Mouse (Mus musculus): Measurements from ENCODE around the gene Usp39. TPM values are rescaled to one million over a fixed set of nuclear protein-coding genes. Genes with fewer than 3 reads are reported as not detected.

Gene Usp39
- polyA plus RNA-seq, 1 experiment: 55.4 TPM

DNA sequence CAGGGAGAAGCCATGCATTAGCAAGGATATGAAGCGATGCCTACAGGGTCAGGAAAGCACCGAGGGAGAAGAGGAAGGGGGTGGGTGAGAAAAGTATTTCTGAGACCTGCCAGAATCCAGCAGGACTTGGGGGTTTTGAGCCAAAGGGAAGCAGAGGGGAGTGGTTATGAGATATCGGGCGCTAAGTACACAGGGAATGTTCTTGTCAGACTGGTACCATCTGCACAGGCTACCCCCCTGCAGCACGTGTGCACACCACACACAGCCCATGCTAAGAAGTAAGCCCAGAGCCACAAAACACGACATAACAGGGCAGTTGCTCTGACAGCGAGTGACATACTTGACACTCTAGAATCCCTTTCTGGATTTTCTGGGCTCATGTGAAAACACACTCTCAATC, 29.2 kb upstream of the Usp39 start:
- Histone ChIP-seq H3K4me2 (ENCODE audit: low read depth) (peak overlapping the region; percentile 30), H3ac (ENCODE audit: control insufficient read depth, insufficient read length) (no peak overlapping the region), H3K79me2 (ENCODE audit: control insufficient read depth, insufficient read depth) (peaks cover 24% of the 10 kb centered on the region), H3K36me3 (ENCODE audit: control insufficient read depth, insufficient read depth) (peaks cover 5% of the 10 kb centered on the region), H3K27me3 (ENCODE audit: control insufficient read depth, insufficient read depth, insufficient read length) (no peaks in the 10 kb centered on the region), H3K4me3 (no peak overlapping the region)
- TF ChIP-seq POLR2AphosphoS2 (IDR thresholded peaks at IDR 0.05; ENCODE audit: insufficient read length, low read depth) (no peak), TCF12 (IDR thresholded peaks at IDR 0.05; ENCODE audit: insufficient read depth, poor library complexity, severe bottlenecking) (no peak), MYOD1 (IDR thresholded peaks at IDR 0.05; ENCODE audit: control insufficient read depth in 1 of 3, insufficient read length in 2 of 3, low read depth in 2 of 3) (no peak)

DNA sequence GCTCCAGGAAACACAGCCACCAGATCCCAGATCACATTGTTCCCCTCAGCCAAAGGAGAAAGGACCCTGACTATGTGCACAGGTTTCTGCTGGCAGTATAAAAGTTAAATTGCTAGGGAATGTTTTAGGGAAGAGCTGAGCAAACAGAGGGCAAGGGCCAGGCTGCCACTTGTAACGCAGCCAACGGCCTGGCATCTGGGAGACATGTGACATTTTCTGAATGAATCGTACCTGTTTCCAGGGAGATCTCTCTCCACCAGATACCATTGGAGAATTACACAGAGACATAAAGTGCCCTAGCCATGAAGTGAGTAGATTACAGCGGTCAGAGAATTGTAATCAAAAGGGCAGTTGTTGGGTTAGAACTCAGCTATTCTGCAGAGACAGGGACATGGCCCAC, 28.2 kb upstream of the Usp39 start:
- H3K27me3 ChIP-seq (ENCODE audit: control insufficient read depth, insufficient read depth, insufficient read length): no peaks in the 10 kb centered on the region
- peaks cover 14% of the 10 kb centered on the region for H3K79me2 ChIP-seq (ENCODE audit: control insufficient read depth, insufficient read depth)
- TF ChIP-seq REST (IDR thresholded peaks at IDR 0.05; ENCODE audit: insufficient read depth, insufficient read length) (no peak), SRF (IDR thresholded peaks at IDR 0.05; ENCODE audit: control insufficient read depth, insufficient read length, low read depth) (no peak), MYOD1 (IDR thresholded peaks at IDR 0.05; ENCODE audit: control insufficient read depth in 1 of 3, insufficient read length in 2 of 3, low read depth in 2 of 3) (no peak), MAX (IDR thresholded peaks at IDR 0.05; ENCODE audit: low read depth) (no peak)
- H3K4me2 ChIP-seq (ENCODE audit: low read depth): peak overlapping the region; percentile 93
- no peak overlapping the region for H3K4me3 ChIP-seq
- peaks cover 8% of the 10 kb centered on the region for H3K36me3 ChIP-seq (ENCODE audit: control insufficient read depth, insufficient read depth)
- H3ac ChIP-seq (ENCODE audit: control insufficient read depth, insufficient read length): no peak overlapping the region

DNA sequence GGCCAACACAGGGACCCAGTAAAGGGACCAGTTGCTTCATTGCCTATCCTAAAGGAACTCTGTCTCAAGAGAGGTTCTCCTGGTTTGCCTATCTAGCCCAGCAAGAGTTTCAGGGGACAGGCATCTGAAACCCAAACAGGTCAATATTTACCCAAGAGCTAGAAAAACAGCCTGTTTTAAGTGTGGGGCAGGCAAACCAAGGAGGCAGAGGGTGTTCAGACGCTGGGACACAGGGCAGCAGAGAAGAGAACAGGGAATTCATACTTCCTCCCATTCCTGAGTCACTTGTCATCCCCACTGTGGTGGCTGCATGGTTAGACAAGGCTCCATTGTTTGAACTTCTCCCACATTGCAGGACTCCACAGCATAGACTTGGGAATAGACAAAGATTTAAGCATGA, 26.6 kb upstream of the Usp39 start:
- Histone ChIP-seq H3K27me3 (ENCODE audit: control insufficient read depth, insufficient read depth, insufficient read length) (no peaks in the 10 kb centered on the region), H3K36me3 (ENCODE audit: control insufficient read depth, insufficient read depth) (peaks cover 8% of the 10 kb centered on the region), H3K4me3 (no peak overlapping the region), H3K79me2 (ENCODE audit: control insufficient read depth, insufficient read depth) (peaks cover 7% of the 10 kb centered on the region), H3K4me2 (ENCODE audit: low read depth) (peak overlapping the region; percentile 93), H3ac (ENCODE audit: control insufficient read depth, insufficient read length) (no peak overlapping the region)
- TF ChIP-seq TCF3 (IDR thresholded peaks at IDR 0.05; ENCODE audit: insufficient read length, low read depth) (no peak), E2F4 (IDR thresholded peaks at IDR 0.05; ENCODE audit: insufficient read depth) (no peak), MYOD1 (IDR thresholded peaks at IDR 0.05; ENCODE audit: control insufficient read depth in 1 of 3, insufficient read length in 2 of 3, low read depth in 2 of 3) (no peak), POLR2AphosphoS2 (IDR thresholded peaks at IDR 0.05; ENCODE audit: insufficient read length, low read depth) (peak; percentile 22)

DNA sequence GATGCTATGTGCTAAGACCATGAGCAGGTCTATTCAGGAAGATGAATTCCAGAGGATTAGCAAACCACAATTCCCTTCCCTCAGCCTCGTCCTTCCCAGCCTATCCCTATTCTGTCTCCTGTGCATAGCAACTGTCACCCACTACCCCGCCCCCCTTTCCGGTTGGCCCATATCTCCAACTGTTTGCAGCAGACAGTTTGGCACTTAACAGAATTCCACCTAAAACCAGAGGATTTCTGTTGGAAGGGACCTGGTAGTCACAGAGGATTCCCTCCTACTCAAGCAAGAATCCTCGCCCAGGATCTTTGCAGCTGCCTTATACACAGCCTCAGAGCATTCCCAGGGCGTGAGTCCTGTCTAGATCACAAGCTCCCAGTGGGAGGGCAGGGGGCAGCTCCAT, 26.2 kb upstream of the Usp39 start:
- H3K27me3 ChIP-seq (ENCODE audit: control insufficient read depth, insufficient read depth, insufficient read length): no peaks in the 10 kb centered on the region
- no peak overlapping the region for H3K4me3 ChIP-seq
- H3K79me2 ChIP-seq (ENCODE audit: control insufficient read depth, insufficient read depth): peaks cover 6% of the 10 kb centered on the region
- TF ChIP-seq TCF12 (IDR thresholded peaks at IDR 0.05; ENCODE audit: insufficient read depth, poor library complexity, severe bottlenecking): peak; percentile 38
- no peak for TF ChIP-seq POLR2AphosphoS2 (IDR thresholded peaks at IDR 0.05; ENCODE audit: insufficient read length, low read depth)
- TF ChIP-seq CEBPB (IDR thresholded peaks at IDR 0.05; ENCODE audit: insufficient read depth, poor library complexity, severe bottlenecking): 0 out of 2 replicates have a peak, but pooled peaks have one; percentile 57
- peak in 2 of 3 experiments; percentile 50 to 65 for TF ChIP-seq MYOD1 (IDR thresholded peaks at IDR 0.05; ENCODE audit: control insufficient read depth in 1 of 3, insufficient read length in 2 of 3, low read depth in 2 of 3)
- peak in 2 of 3 experiments; percentile 41 to 79 for TF ChIP-seq MYOG (IDR thresholded peaks at IDR 0.05; ENCODE audit: control insufficient read depth in 1 of 3, insufficient read depth in 1 of 3, insufficient read length in 2 of 3, low read depth in 2 of 3)
- H3ac ChIP-seq (ENCODE audit: control insufficient read depth, insufficient read length): no peak overlapping the region
- peaks cover 8% of the 10 kb centered on the region for H3K36me3 ChIP-seq (ENCODE audit: control insufficient read depth, insufficient read depth)
- H3K4me2 ChIP-seq (ENCODE audit: low read depth): peak overlapping the region; percentile 93

DNA sequence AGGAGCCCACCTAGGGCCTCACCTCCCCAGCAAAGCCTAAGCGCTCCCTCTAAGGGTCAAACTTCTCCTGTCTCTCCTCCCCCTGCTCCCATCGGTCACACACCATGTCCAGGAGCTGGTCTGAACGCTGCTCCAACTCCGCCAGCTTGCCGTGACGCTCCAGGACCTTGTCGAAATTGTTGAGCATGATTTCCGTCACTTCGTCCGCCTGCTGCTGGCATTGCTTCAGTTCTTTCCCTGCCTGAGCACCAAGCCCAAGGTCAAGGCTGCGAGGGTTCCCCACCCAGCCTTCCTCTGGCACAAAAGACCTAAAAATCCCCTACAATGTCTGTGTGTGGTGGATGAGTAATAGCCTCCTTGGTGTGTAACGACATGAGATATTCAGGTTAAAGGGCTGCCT, 25.1 kb upstream of the Usp39 start:
- Histone ChIP-seq H3K79me2 (ENCODE audit: control insufficient read depth, insufficient read depth) (peaks cover 4% of the 10 kb centered on the region), H3K4me3 (no peak overlapping the region), H3K27me3 (ENCODE audit: control insufficient read depth, insufficient read depth, insufficient read length) (no peaks in the 10 kb centered on the region), H3K36me3 (ENCODE audit: control insufficient read depth, insufficient read depth) (peaks cover 8% of the 10 kb centered on the region), H3K4me2 (ENCODE audit: low read depth) (peak overlapping the region; percentile 93), H3ac (ENCODE audit: control insufficient read depth, insufficient read length) (no peak overlapping the region)
- TF ChIP-seq REST (IDR thresholded peaks at IDR 0.05; ENCODE audit: insufficient read depth, insufficient read length): no peak
- TF ChIP-seq POLR2AphosphoS2 (IDR thresholded peaks at IDR 0.05; ENCODE audit: insufficient read length, low read depth): peak; percentile 70

DNA sequence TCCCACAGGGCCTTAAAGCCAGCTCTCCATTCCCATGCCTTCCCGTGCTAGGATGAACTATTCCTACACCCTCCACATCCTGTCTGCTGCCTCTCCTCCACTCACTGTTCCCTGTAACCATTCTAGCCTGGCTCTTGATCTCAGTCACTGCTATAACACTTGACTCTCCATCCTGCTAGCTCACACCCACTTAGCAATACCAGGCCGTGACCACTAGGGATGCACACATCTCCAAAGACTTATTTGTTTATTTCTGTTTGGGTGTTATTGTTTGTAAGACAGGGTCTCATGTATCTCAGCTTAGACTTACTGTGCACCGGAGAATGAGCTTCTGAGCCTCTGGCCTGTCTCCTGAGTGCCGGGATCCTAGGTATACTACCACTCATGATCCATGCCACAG, 24.6 kb upstream of the Usp39 start:
- no peak overlapping the region for H3ac ChIP-seq (ENCODE audit: control insufficient read depth, insufficient read length)
- no peak overlapping the region for H3K4me3 ChIP-seq
- H3K79me2 ChIP-seq (ENCODE audit: control insufficient read depth, insufficient read depth): peaks cover 1% of the 10 kb centered on the region
- TF ChIP-seq MYOD1 (IDR thresholded peaks at IDR 0.05; ENCODE audit: control insufficient read depth in 1 of 3, insufficient read length in 2 of 3, low read depth in 2 of 3): no peak
- TF ChIP-seq CEBPB (IDR thresholded peaks at IDR 0.05; ENCODE audit: insufficient read depth, poor library complexity, severe bottlenecking): no peak
- no peak for TF ChIP-seq USF1 (IDR thresholded peaks at IDR 0.05; ENCODE audit: low read depth)
- no peak for TF ChIP-seq MAX (IDR thresholded peaks at IDR 0.05; ENCODE audit: low read depth)
- TF ChIP-seq TCF3 (IDR thresholded peaks at IDR 0.05; ENCODE audit: insufficient read length, low read depth): no peak
- H3K27me3 ChIP-seq (ENCODE audit: control insufficient read depth, insufficient read depth, insufficient read length): no peaks in the 10 kb centered on the region
- peak overlapping the region; percentile 93 for H3K4me2 ChIP-seq (ENCODE audit: low read depth)
- H3K36me3 ChIP-seq (ENCODE audit: control insufficient read depth, insufficient read depth): peaks cover 8% of the 10 kb centered on the region
